Mouse (Mus musculus) midbrain, embryonic 15.5 days (tissue): ENCODE measurements around the gene Elp4. TPM values are rescaled to one million over a fixed set of nuclear protein-coding genes. Genes with fewer than 3 reads are reported as not detected.
A peak's percentile ranks its signal among the peaks of the same experiment; 100 is the strongest.

Experiments used
- ATAC-seq: fragments of 200-750 bp; cut with Nextera tagmentation; replicated peaks from 2 replicates; pipeline ENCODE4 v1.8.0; 2017; ENCODE audit warnings: moderate TSS enrichment
- H3K27ac ChIP-seq: fragments of 300-500 bp; sonication (generic); 2 replicates; pipeline ENCODE4 v1.5.1; 2015; ENCODE audit warnings: mild to moderate bottlenecking, inconsistent platforms
- H3K27me3 ChIP-seq: fragments of 300-500 bp; sonication (generic); replicated peaks from 2 replicates; pipeline ENCODE4 v1.6.1; 2015; ENCODE audit warnings: inconsistent platforms
- H3K36me3 ChIP-seq: fragments of 300-500 bp; sonication (generic); replicated peaks from 2 replicates; pipeline ENCODE4 v1.6.1; 2015; ENCODE audit warnings: inconsistent platforms
- H3K4me1 ChIP-seq: fragments of 300-500 bp; sonication (generic); 2 replicates; pipeline ENCODE4 v1.6.1; 2015; ENCODE audit warnings: inconsistent platforms
- H3K4me2 ChIP-seq: fragments of 300-500 bp; sonication (generic); 2 replicates; pipeline ENCODE4 v1.6.1; 2015; ENCODE audit warnings: inconsistent platforms, mild to moderate bottlenecking, moderate library complexity
- H3K4me3 ChIP-seq: fragments of 300-500 bp; sonication (generic); 2 replicates; pipeline ENCODE4 v1.5.1; 2015; ENCODE audit warnings: mild to moderate bottlenecking, inconsistent platforms
- H3K9ac ChIP-seq: fragments of 300-500 bp; sonication (generic); 2 replicates; pipeline ENCODE4 v1.6.1; 2015; ENCODE audit warnings: mild to moderate bottlenecking, inconsistent platforms
- H3K9me3 ChIP-seq: fragments of 300-500 bp; sonication (generic); 2 replicates; pipeline ENCODE4 v1.6.1; 2016; ENCODE audit warnings: inconsistent platforms
- WGBS: fragments of 180-500 bp; shearing (Covaris S2); methylation state at CpG from one replicate; pipeline ENCODE4 v1.1.7; 2015; ENCODE audit warnings: mixed read lengths; 5-methylcytosine and 5-hydroxymethylcytosine counted together
- polyA plus RNA-seq: library from polyadenylated mRNA; unstranded; fragments of >200 nt; fragmentation: Nextera tagmentation; extraction: Ambion mirVana; gene quantifications from 2 replicates; pipeline ENCODE4 v1.2.1, GENCODE M21; 2015

Gene Elp4
- polyA plus RNA-seq, 1 experiment from 2014 or later = 34.4 TPM

DNA sequence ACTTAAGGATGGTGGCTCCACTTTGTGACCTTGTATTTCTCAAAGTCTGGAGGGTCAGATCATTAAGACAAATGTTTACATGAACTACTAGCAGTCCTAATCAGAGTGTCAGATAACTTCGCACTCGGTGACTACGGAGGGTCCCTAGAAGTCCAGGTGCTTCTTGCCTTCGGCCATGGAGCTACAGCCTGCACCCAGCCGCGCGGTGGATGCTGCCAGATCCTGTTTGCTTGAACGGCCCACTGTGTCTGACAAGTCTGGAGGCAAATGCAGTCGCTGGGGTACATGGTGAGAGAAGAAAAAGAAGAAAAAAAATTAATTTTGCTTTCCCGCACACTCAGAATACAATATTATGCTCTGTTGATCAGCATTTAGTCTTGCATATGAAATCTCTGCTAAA is 201.8 kb downstream of the Elp4 start:
- H3K27me3 ChIP-seq = peaks cover 5% of the 10 kb centered on the region; the same call in 1 of the 2 replicates
- no peaks in the 10 kb centered on the region for H3K36me3 ChIP-seq
- no peak overlapping the region for H3K9ac ChIP-seq
- H3K9me3 ChIP-seq = no peaks in the 10 kb centered on the region
- 79% methylated on average over 10 of the region's 10 CpGs for WGBS
- H3K27ac ChIP-seq = no peak overlapping the region
- no peak overlapping the region for H3K4me3 ChIP-seq
- ATAC-seq = no peak
- no peak overlapping the region for H3K4me2 ChIP-seq
- no peaks in the 10 kb centered on the region for H3K4me1 ChIP-seq

DNA sequence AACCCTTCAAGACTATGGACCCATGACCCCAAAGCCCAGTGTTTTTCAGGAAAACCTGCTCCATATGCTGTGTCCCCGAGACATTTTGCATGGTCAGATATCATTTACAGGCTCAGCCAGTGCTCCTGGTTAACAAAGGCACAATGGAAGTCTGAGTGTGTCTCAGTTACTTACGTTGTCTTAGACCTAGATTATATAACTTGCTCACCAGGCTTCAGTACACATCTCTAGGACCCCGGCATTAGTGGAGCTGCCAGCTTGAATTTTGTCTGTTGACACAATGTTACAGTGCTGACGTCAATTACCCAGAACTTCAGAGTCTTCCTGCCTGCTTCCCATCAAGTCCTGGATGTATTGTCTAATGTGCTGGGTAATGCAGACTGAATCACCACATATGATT is 202.6 kb downstream of the Elp4 start:
- H3K9me3 ChIP-seq = no peaks in the 10 kb centered on the region
- no peak for ATAC-seq
- 67% methylated on average over 4 of the region's 4 CpGs for WGBS
- H3K27me3 ChIP-seq = peaks cover 5% of the 10 kb centered on the region; the same call in 1 of the 2 replicates
- no peaks in the 10 kb centered on the region for H3K36me3 ChIP-seq
- H3K4me3 ChIP-seq = no peak overlapping the region
- no peak overlapping the region for H3K4me2 ChIP-seq
- H3K27ac ChIP-seq = no peak overlapping the region
- H3K9ac ChIP-seq = no peak overlapping the region
- H3K4me1 ChIP-seq = no peaks in the 10 kb centered on the region

DNA sequence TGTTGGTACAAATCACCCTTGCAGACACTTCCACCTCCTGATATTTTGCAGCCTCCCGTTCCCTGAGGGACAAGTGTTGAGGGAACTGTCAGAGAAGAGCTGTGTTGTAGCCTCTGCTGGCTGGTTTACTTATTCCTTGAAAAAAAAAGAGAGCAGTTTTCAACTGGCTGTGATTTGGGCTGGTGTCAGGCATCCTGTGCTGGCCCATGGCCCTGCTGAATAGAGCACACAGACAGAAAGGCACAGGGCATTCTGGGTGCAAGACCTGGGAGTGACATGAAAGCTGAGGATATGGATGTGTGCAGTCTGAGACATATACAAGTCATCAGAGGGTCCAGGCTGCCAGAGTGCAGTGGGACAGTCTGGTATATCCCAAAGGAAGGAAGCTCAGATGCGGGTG is 205.7 kb downstream of the Elp4 start:
- ATAC-seq = no peak; the same call in 1 of the 2 replicates

DNA sequence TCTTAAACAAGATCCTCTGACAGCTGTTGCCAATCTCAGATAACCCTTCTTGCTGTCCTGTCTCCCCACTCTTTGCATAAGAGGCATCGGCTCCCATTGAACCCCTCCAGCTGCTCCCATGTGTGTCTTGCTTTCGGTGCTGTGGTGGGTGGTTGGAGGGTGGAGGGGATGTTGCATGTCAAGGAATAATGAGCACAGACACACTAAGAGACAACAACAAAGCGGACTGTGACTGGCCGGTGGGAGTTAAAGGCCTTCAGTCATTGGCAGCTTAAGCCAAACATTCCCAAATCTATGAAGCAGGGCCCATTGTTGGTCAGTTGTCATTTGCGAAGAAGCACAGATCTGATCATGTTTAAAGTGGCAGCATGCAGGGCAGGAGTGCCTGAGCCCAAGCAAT is 206.6 kb downstream of the Elp4 start:
- no peak for ATAC-seq
- Histone ChIP-seq H3K36me3 (no peaks in the 10 kb centered on the region), H3K27ac (no peak overlapping the region), H3K9ac (no peak overlapping the region), H3K27me3 (peaks cover 31% of the 10 kb centered on the region), H3K9me3 (no peaks in the 10 kb centered on the region), H3K4me3 (no peak overlapping the region), H3K4me1 (no peaks in the 10 kb centered on the region), H3K4me2 (no peak overlapping the region)
- WGBS = 59% methylated on average over 5 of the region's 5 CpGs

More for the DNA sequence above, 205.7 kb downstream of the Elp4 start:
- peaks cover 22% of the 10 kb centered on the region for H3K27me3 ChIP-seq
- WGBS = 88% methylated on average over 2 of the region's 2 CpGs
- H3K4me1 ChIP-seq = no peaks in the 10 kb centered on the region
- no peak overlapping the region for H3K27ac ChIP-seq
- no peaks in the 10 kb centered on the region for H3K36me3 ChIP-seq
- H3K9me3 ChIP-seq = no peaks in the 10 kb centered on the region
- H3K4me2 ChIP-seq = no peak overlapping the region
- H3K9ac ChIP-seq = no peak overlapping the region
- no peak overlapping the region for H3K4me3 ChIP-seq

DNA sequence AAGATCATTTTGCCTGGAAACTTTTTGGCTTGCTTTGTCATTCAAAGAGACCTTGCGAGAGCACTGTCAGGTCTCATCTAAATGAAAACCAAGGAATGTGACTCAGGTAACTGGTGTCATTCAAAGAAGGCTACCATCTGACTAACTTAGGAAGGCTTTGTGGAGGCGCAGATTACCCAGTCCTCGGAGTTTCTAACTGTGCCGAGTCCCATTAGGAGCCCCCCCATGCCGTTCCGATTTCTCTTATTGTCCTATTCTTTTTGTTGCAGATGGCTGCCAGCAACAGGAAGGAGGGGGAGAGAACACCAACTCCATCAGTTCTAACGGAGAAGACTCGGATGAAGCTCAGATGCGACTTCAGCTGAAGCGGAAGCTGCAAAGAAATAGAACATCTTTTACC is 213.1 kb downstream of the Elp4 start:
- no peak overlapping the region for H3K27ac ChIP-seq
- H3K4me3 ChIP-seq = no peak overlapping the region
- peaks cover 78% of the 10 kb centered on the region for H3K27me3 ChIP-seq
- no peak overlapping the region for H3K4me2 ChIP-seq
- H3K36me3 ChIP-seq = no peaks in the 10 kb centered on the region
- H3K9me3 ChIP-seq = no peaks in the 10 kb centered on the region
- 6% methylated on average over 10 of the region's 10 CpGs for WGBS
- peaks cover 19% of the 10 kb centered on the region for H3K4me1 ChIP-seq
- no peak for ATAC-seq
- no peak overlapping the region for H3K9ac ChIP-seq

DNA sequence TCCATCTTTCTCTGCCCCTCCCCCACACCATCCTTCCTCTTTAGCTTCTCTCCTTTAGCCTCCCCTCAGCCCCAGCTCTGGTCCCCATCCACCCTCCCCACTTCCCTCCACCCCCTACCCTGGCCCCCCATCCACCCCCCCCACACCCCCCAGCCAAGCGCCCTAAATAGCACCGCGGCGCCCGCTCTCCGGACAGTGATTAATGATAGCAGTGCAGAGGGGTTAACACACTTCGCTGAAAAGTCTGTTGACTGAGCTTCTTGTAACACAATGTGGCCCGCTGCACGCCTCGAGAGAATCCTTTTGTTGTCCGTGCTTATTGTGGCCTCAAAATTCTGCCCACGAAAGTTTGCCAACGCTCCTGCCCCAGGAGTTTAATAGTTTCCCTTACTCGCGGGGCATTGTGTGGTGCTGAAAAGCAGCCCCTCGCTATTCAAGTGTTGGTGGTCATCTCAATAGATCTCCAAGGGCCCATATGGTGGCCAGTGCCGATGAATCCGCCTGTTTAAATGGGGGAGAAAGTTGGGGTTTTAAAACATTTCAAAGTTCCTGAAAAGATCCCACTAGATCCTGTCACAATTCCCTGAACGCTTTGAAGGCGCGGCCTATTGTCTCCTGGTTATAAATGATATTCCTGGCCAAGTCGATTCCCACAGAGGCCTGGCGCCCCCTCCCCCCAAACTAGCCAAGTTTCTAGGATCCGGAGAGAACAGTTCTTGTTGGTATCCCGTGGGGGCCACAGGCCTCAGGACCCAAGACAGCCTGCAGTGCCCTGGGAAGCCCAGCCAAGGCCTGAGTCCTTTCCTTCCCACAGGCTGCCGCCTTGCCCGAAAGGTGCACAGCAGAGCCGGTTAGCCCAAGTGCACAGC is 214.4 kb downstream of the Elp4 start:
- Histone ChIP-seq H3K4me1 (peaks cover 19% of the 10 kb centered on the region), H3K9me3 (no peaks in the 10 kb centered on the region), H3K27ac (no peak overlapping the region), H3K4me3 (no peak overlapping the region), H3K9ac (no peak overlapping the region), H3K27me3 (peaks cover 82% of the 10 kb centered on the region), H3K36me3 (no peaks in the 10 kb centered on the region), H3K4me2 (peak overlapping the region; percentile 33)
- no peak; the same call in 1 of the 2 replicates for ATAC-seq
- WGBS = 2% methylated on average over 28 of the region's 28 CpGs

DNA sequence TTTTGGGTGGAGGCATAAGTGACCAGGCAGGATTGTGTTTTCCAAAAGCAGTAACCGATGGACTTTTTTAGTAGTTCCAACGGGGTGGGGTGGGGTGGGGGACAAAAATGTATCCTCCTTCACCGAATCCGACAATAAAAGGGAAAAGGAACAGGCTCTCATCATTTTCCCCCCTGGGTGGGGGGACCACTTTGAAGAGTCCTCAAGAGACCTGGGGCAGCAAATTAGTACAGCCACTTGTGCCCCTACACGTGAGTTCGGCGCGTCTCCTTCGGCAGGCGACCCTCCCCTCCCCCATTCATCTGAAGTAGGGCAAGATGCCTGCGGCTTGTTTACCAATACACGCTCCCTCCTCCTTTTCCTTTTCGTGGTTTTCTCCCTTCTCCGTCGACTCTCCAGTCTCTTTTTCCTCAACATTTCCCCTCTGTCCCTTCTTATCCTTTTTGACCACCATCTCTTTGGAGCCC is 215.0 kb downstream of the Elp4 start:
- Histone ChIP-seq H3K4me1 (peaks cover 19% of the 10 kb centered on the region), H3K27me3 (peaks cover 83% of the 10 kb centered on the region), H3K27ac (no peak overlapping the region), H3K4me3 (peak overlapping the region; percentile 5; the same call in 1 of the 2 replicates), H3K36me3 (no peaks in the 10 kb centered on the region), H3K9ac (no peak overlapping the region), H3K4me2 (peak overlapping the region; percentile 33), H3K9me3 (no peaks in the 10 kb centered on the region)
- WGBS = 0% methylated on average over 15 of the region's 15 CpGs
- ATAC-seq = no peak

DNA sequence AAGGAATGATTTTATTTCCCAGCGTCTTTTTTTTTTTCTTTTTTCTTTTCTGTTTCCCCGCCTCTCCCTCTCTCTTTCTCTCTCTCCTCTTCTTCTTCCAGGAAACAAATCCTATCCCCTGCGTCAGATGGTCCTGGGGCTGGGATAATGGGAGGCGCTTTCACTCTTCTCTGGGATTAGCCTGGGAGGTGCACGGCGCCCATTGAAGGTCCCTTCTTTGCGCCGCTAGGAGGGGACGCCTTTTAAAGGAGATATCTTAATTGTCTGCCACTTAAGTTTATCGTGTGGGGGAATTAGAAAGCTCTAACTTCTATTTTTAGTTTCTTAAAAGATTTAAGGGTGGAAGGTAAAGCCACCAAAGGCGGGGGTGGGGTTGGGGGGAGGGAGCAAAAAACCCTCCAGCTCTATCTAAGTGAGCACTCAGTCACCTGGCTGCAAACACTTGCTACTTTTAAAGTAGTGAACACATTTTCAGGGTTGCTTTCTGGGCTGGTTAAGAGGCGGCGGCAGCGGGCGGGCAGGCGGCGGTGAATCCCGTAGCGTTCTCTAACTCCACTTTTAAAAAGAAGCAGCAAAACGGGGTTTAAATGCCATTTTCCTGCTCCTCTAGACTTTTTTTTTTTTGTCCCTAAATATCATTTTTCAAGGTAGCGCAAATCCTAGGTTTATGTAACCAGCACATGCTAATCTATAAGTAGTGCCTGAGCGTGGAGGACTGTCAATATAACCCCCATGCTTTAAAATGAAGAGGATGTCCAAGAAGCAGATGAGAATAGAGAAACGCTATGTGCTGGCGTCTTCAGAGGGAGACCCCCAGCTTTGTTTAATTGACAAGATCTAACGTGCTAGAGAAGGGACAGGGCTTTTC is 215.7 kb downstream of the Elp4 start:
- H3K27ac ChIP-seq = no peak overlapping the region
- peak overlapping the region; percentile 5; the same call in 1 of the 2 replicates for H3K4me3 ChIP-seq
- H3K9me3 ChIP-seq = no peaks in the 10 kb centered on the region
- H3K27me3 ChIP-seq = peaks cover 85% of the 10 kb centered on the region
- no peak overlapping the region for H3K9ac ChIP-seq
- H3K4me2 ChIP-seq = peak overlapping the region; percentile 33
- H3K36me3 ChIP-seq = no peaks in the 10 kb centered on the region
- peaks cover 19% of the 10 kb centered on the region for H3K4me1 ChIP-seq
- no peak for ATAC-seq
- WGBS = 1% methylated on average over 25 of the region's 25 CpGs

DNA sequence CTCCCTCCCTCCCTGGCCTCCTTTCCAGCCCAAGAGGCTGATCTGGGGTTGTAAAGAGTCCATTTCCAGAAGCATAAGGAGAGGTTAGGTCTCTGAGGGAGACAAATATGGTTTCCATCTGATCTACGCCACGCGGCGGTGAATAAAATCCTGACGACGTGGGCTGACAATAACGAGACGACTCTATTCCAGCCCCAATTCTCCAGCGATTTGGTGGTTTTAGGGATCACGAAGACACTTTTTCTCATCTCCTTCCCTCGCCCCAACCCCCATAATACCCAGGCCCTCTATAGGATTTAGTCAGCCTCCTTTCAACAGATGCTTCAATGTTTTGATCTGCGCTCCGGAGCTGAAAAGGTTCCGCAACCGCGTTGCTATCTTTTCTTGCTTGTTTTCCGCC is 216.4 kb downstream of the Elp4 start:
- Histone ChIP-seq H3K4me3 (0 out of 2 replicates have a peak overlapping the region, but pooled peaks have one; percentile 11), H3K9me3 (no peaks in the 10 kb centered on the region), H3K27me3 (peaks cover 83% of the 10 kb centered on the region), H3K4me2 (peak overlapping the region; percentile 33), H3K36me3 (no peaks in the 10 kb centered on the region), H3K4me1 (peaks cover 19% of the 10 kb centered on the region), H3K9ac (no peak overlapping the region), H3K27ac (0 out of 2 replicates have a peak overlapping the region, but pooled peaks have one; percentile 21)
- WGBS = under 1% methylated on average over 17 of the region's 17 CpGs
- ATAC-seq = 0 out of 2 replicates have a peak, but pooled peaks have one; percentile 6

DNA sequence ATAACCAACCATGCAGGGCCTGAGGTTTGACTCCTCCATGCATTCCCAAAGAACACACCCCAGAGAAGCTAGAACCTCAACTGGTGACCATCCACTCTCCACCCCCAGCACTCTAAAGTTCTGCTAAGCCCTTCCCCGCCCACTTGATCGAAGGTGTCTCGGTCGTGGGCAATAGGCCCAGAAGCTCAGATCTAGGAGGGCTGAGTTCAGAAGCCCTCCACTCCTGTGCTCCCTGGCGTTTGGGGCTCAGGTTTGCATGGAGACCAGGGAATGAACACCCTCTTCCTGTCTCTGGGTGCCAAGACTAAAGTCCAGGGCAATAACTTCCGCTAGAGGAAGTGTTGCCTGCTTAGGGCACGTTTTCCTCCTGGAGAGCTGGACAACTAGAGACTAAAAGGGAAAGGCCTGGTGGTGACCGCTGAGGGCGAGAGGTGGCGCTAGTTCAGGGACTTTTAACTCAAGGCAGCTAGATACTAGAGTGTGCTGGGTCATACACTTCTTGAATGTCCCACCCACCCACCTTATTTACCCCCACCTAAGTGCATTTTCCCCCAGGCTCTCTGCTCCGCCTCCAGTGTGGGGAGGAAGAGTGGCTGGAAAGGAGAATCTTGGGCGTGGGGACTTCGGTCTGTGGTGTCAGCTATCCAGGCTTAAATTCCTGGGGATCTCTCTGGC is 216.9 kb downstream of the Elp4 start:
- peaks cover 19% of the 10 kb centered on the region for H3K4me1 ChIP-seq
- no peaks in the 10 kb centered on the region for H3K9me3 ChIP-seq
- WGBS = 5% methylated on average over 13 of the region's 13 CpGs
- ATAC-seq = peak; percentile 25; the same call in 1 of the 2 replicates
- H3K9ac ChIP-seq = no peak overlapping the region
- H3K4me2 ChIP-seq = peak overlapping the region; percentile 33
- peaks cover 83% of the 10 kb centered on the region for H3K27me3 ChIP-seq
- 0 out of 2 replicates have a peak overlapping the region, but pooled peaks have one; percentile 21 for H3K27ac ChIP-seq
- H3K36me3 ChIP-seq = no peaks in the 10 kb centered on the region
- 0 out of 2 replicates have a peak overlapping the region, but pooled peaks have one; percentile 11 for H3K4me3 ChIP-seq

DNA sequence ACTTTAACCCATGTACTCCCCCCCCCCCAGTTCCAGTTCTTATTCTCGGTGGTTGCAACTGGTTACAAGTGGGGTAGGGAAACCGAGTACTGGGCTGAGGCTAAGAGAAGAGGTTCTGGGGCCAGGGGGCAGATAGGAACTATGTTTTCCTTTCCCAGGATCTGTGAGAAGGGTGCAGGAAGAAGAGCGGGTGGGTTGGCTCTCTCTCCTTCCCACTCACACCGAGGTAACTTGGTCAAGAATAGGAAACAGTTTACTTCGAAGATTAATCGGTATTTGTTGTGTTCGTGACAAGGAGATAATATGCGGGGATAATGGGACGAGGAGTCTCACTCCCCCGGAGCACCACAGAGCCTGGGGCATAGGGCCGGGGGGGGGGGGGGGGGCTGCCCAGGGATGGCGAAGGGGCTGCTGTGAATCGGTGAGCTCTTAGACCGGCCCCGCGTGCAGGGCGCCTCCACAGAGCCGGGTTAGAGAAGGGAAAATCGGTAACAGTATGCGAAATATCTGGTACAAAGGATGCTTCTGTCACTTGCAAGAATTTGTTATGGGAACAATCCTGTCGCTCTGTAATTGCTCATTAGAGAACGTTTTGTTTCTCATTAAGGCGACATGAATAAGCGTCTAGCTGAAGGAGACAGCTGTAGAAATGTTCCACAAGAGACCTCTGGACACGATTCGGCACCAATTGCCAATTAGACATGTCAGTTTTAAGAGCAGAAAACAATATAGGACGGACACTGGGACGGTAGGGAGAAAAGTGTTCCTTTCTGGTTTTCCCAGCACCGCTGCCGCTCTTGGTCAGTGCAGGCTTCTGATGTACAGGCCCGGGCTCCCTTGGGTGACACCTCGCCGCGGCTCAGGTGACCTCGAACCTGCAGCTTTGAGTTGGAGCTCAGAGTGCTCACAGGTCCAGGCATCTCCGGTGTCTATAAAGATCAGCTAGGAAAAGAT is 217.7 kb downstream of the Elp4 start:
- Histone ChIP-seq H3K27me3 (peaks cover 83% of the 10 kb centered on the region), H3K36me3 (no peaks in the 10 kb centered on the region), H3K4me2 (0 out of 2 replicates have a peak overlapping the region, but pooled peaks have one; percentile 1), H3K4me3 (no peak overlapping the region), H3K9ac (no peak overlapping the region), H3K9me3 (no peaks in the 10 kb centered on the region), H3K4me1 (peaks cover 19% of the 10 kb centered on the region), H3K27ac (no peak overlapping the region)
- WGBS = 6% methylated on average over 35 of the region's 36 CpGs
- no peak for ATAC-seq
